Mouse (Mus musculus) midbrain, embryonic 14.5 days (tissue): ENCODE results near the gene Psmd9. TPM values are rescaled to one million over a fixed set of nuclear protein-coding genes. Genes with fewer than 3 reads are reported as not detected.

Experiments
- ATAC-seq: fragments of 200-750 bp; cut with Nextera tagmentation; 2 replicates; pipeline ENCODE4 v1.8.0; 2017; ENCODE audit warnings: moderate number of reproducible peaks, moderate library complexity; ENCODE audit not compliant: low FRiP score, low TSS enrichment
- DNase-seq: peaks from one replicate; pipeline ENCODE4 v3.0.0-alpha.2; 2015
- H3K27ac ChIP-seq: fragments of 300-500 bp; sonication (generic); replicated peaks from 2 replicates; pipeline ENCODE4 v1.5.1; 2014; ENCODE audit warnings: mild to moderate bottlenecking, low read depth, low read length, moderate library complexity
- H3K27me3 ChIP-seq: fragments of 300-500 bp; sonication (generic); 2 replicates; pipeline ENCODE4 v1.6.1; 2014; ENCODE audit warnings: low read length, control low read depth, mixed read lengths; ENCODE audit not compliant: control insufficient read depth, insufficient read depth
- H3K36me3 ChIP-seq: fragments of 300-500 bp; sonication (generic); 2 replicates; pipeline ENCODE4 v1.6.1; 2014; ENCODE audit warnings: low read length, control low read depth; ENCODE audit not compliant: control insufficient read depth, insufficient read depth
- H3K4me1 ChIP-seq: fragments of 300-500 bp; sonication (generic); 2 replicates; pipeline ENCODE4 v1.6.1; 2014; ENCODE audit warnings: mild to moderate bottlenecking, antibody characterized with exemption, low read length, control low read depth; ENCODE audit not compliant: control insufficient read depth, insufficient read depth
- H3K4me2 ChIP-seq: fragments of 300-500 bp; sonication (generic); 2 replicates; pipeline ENCODE4 v1.6.1; 2014; ENCODE audit warnings: mild to moderate bottlenecking, low read length, moderate library complexity
- H3K4me3 ChIP-seq: fragments of 300-500 bp; sonication (generic); replicated peaks from 2 replicates; pipeline ENCODE4 v1.5.1; 2014; ENCODE audit warnings: low read depth, low read length
- H3K9ac ChIP-seq: fragments of 300-500 bp; sonication (generic); replicated peaks from 2 replicates; pipeline ENCODE4 v1.6.1; 2014; ENCODE audit warnings: mild to moderate bottlenecking, low read length, moderate library complexity
- H3K9me3 ChIP-seq: fragments of 300-500 bp; sonication (generic); 2 replicates; pipeline ENCODE4 v1.6.1; 2016; ENCODE audit warnings: low read length, control low read depth, mixed read lengths; ENCODE audit not compliant: control insufficient read depth
- WGBS: fragments of 180-500 bp; shearing (Covaris S2); extraction: QIAGEN DNeasy Blood & Tissue Kit; methylation state at CpG from one replicate; pipeline ENCODE4 v1.1.7; 2014; 5-methylcytosine and 5-hydroxymethylcytosine counted together
- polyA plus RNA-seq: library from polyadenylated mRNA; unstranded; fragments of >200 nt; fragmentation: Nextera tagmentation; extraction: Ambion mirVana; gene quantifications from 2 replicates; pipeline ENCODE4 v1.2.1, GENCODE M21; 2014

The Psmd9 gene
- polyA plus RNA-seq, 1 experiment from 2014 or later, result 51.3 TPM

GRCm38 (mm10) chr5:123229296-123229695, 60.1 kb downstream of the Psmd9 start:
- 0 out of 2 replicates have a peak, but pooled peaks cover 3% of the 10 kb centered on the region for H3K36me3 ChIP-seq

GRCm38 (mm10) chr5:123232180-123232579, 63.0 kb downstream of the Psmd9 start:
- WGBS, result 95% methylated on average over 2 of the region's 2 CpGs
- Histone ChIP-seq H3K9ac (no peak overlapping the region), H3K4me3 (no peak overlapping the region), H3K4me1 (peaks cover 7% of the 10 kb centered on the region; the same call in 1 of the 2 replicates), H3K27ac (no peak overlapping the region), H3K9me3 (no peaks in the 10 kb centered on the region), H3K36me3 (peaks cover 25% of the 10 kb centered on the region), H3K27me3 (no peaks in the 10 kb centered on the region), H3K4me2 (no peak overlapping the region)
- DNase-seq (no peak), ATAC-seq (no peak)

More at GRCm38 (mm10) chr5:123229296-123229695, 60.1 kb downstream of the Psmd9 start:
- no peaks in the 10 kb centered on the region for H3K27me3 ChIP-seq
- H3K27ac ChIP-seq, result no peak overlapping the region
- WGBS, result 94% methylated on average over 6 of the region's 6 CpGs
- H3K4me3 ChIP-seq, result no peak overlapping the region
- H3K9me3 ChIP-seq, result no peaks in the 10 kb centered on the region
- no peak for ATAC-seq
- DNase-seq, result no peak
- peak overlapping the region; percentile 82 for H3K4me2 ChIP-seq
- H3K9ac ChIP-seq, result no peak overlapping the region
- H3K4me1 ChIP-seq, result peaks cover 7% of the 10 kb centered on the region; the same call in 1 of the 2 replicates

- H3K4me2 ChIP-seq, result no peak overlapping the region
- DNase-seq, result peak; percentile 60
- no peak for ATAC-seq
- no peaks in the 10 kb centered on the region for H3K9me3 ChIP-seq
- no peak overlapping the region for H3K9ac ChIP-seq
- 41% methylated on average over 2 of the region's 2 CpGs for WGBS
- no peak overlapping the region for H3K27ac ChIP-seq
- no peak overlapping the region for H3K4me3 ChIP-seq
- H3K27me3 ChIP-seq, result no peaks in the 10 kb centered on the region
- H3K36me3 ChIP-seq, result peaks cover 50% of the 10 kb centered on the region
- no peaks in the 10 kb centered on the region for H3K4me1 ChIP-seq
Measured at GRCm38 (mm10) chr5:123235731-123236130, 66.5 kb downstream of the Psmd9 start.

- Histone ChIP-seq H3K4me2 (no peak overlapping the region), H3K9ac (no peak overlapping the region), H3K4me3 (no peak overlapping the region), H3K9me3 (no peaks in the 10 kb centered on the region), H3K27me3 (no peaks in the 10 kb centered on the region), H3K36me3 (peaks cover 53% of the 10 kb centered on the region), H3K4me1 (no peaks in the 10 kb centered on the region), H3K27ac (no peak overlapping the region)
- ATAC-seq (no peak), DNase-seq (no peak)
- 91% methylated on average over 9 of the region's 9 CpGs for WGBS
Measured at GRCm38 (mm10) chr5:123236426-123236825, 67.2 kb downstream of the Psmd9 start.

- no peak for DNase-seq
- no peak overlapping the region for H3K9ac ChIP-seq
Measured at GRCm38 (mm10) chr5:123239501-123239900, 70.3 kb downstream of the Psmd9 start.

GRCm38 (mm10) chr5:123245518-123245917, 76.3 kb downstream of the Psmd9 start:
- H3K9me3 ChIP-seq, result no peaks in the 10 kb centered on the region
- H3K27ac ChIP-seq, result no peak overlapping the region
- H3K36me3 ChIP-seq, result peaks cover 52% of the 10 kb centered on the region
- no peak overlapping the region for H3K9ac ChIP-seq
- 10% methylated on average over 4 of the region's 4 CpGs for WGBS
- H3K4me2 ChIP-seq, result no peak overlapping the region
- ATAC-seq (no peak), DNase-seq (peak; percentile 77)
- no peaks in the 10 kb centered on the region for H3K4me1 ChIP-seq
- no peak overlapping the region for H3K4me3 ChIP-seq
- H3K27me3 ChIP-seq, result no peaks in the 10 kb centered on the region

More at GRCm38 (mm10) chr5:123239501-123239900, 70.3 kb downstream of the Psmd9 start:
- Histone ChIP-seq H3K9me3 (no peaks in the 10 kb centered on the region), H3K27ac (no peak overlapping the region), H3K4me2 (no peak overlapping the region), H3K4me3 (no peak overlapping the region), H3K27me3 (no peaks in the 10 kb centered on the region), H3K4me1 (no peaks in the 10 kb centered on the region), H3K36me3 (peaks cover 77% of the 10 kb centered on the region)
- ATAC-seq, result no peak
- WGBS, result 93% methylated on average over 11 of the region's 11 CpGs

GRCm38 (mm10) chr5:123251390-123251789, 82.2 kb downstream of the Psmd9 start:
- Histone ChIP-seq H3K36me3 (peaks cover 17% of the 10 kb centered on the region), H3K9ac (no peak overlapping the region), H3K4me1 (peaks cover 7% of the 10 kb centered on the region; the same call in 1 of the 2 replicates), H3K4me2 (peak overlapping the region; percentile 57; the same call in 1 of the 2 replicates), H3K27ac (no peak overlapping the region), H3K27me3 (no peaks in the 10 kb centered on the region), H3K9me3 (no peaks in the 10 kb centered on the region), H3K4me3 (no peak overlapping the region)
- WGBS, result 72% methylated on average over 8 of the region's 8 CpGs
- no peak for ATAC-seq
- no peak for DNase-seq

- peak within 1 kb of the TSS; percentile 57 for H3K4me2 ChIP-seq
- H3K27ac ChIP-seq, result no peak within 1 kb of the TSS
- no peaks in the 10 kb centered on the region for H3K27me3 ChIP-seq
- ATAC-seq (peak; percentile 83; the same call in 1 of the 2 replicates), DNase-seq (peak; percentile 97)
- peak within 1 kb of the TSS; percentile 19; the same call in 1 of the 2 replicates for H3K4me3 ChIP-seq
- H3K4me1 ChIP-seq, result peaks cover 7% of the 10 kb centered on the region; the same call in 1 of the 2 replicates
- WGBS, result 3% methylated on average over 18 of the region's 18 CpGs
- no peaks in the 10 kb centered on the region for H3K9me3 ChIP-seq
- no peak within 1 kb of the TSS for H3K9ac ChIP-seq
- H3K36me3 ChIP-seq, result peaks cover 17% of the 10 kb centered on the region
Measured at GRCm38 (mm10) chr5:123251834-123252233, 82.6 kb downstream of the Psmd9 start, which contains the start of gene Wdr66. Gene Wdr66, plus strand, starts transcription at chr5:123252102.
